Mouse (Mus musculus): ENCODE results near the gene Ptrh1. TPM values are rescaled to one million over a fixed set of nuclear protein-coding genes. Genes with fewer than 3 reads are reported as not detected.

The Ptrh1 gene
- polyA plus RNA-seq, 1 experiment from 2014 or later: 5.5 TPM

GRCm38 (mm10) chr2:32758503-32758902 lies 17.1 kb upstream of the Ptrh1 start:
- no peak for ATAC-seq
- Histone ChIP-seq H3K27me3 (replicated peaks) (no peaks in the 10 kb centered on the region), H3K4me1 (replicated peaks) (peaks cover 9% of the 10 kb centered on the region; the same call in 1 of the 2 replicates), H3K4me2 (replicated peaks) (no peak overlapping the region), H3K27ac (no peak overlapping the region), H3K9me3 (no peaks in the 10 kb centered on the region), H3K4me3 (replicated peaks) (no peak overlapping the region), H3K9ac (peak overlapping the region; percentile 28; the same call in 1 of the 2 replicates), H3K36me3 (peaks cover 14% of the 10 kb centered on the region)
- 70% methylated on average over 8 of the region's 8 CpGs for WGBS

- ATAC-seq: no peak
- WGBS: 89% methylated on average over 2 of the region's 2 CpGs
Observed at GRCm38 (mm10) chr2:32759001-32759400, 16.6 kb upstream of the Ptrh1 start.

GRCm38 (mm10) chr2:32761361-32761760 lies 14.2 kb upstream of the Ptrh1 start:
- Histone ChIP-seq H3K27me3 (replicated peaks) (no peaks in the 10 kb centered on the region), H3K9ac (no peak overlapping the region), H3K9me3 (no peaks in the 10 kb centered on the region), H3K4me1 (replicated peaks) (peaks cover 9% of the 10 kb centered on the region; the same call in 1 of the 2 replicates), H3K4me3 (replicated peaks) (no peak overlapping the region), H3K36me3 (peaks cover 7% of the 10 kb centered on the region; the same call in 1 of the 2 replicates), H3K27ac (no peak overlapping the region), H3K4me2 (replicated peaks) (no peak overlapping the region)
- no peak for ATAC-seq
- WGBS: 90% methylated on average over 14 of the region's 14 CpGs

More at GRCm38 (mm10) chr2:32759001-32759400, 16.6 kb upstream of the Ptrh1 start:
- peaks cover 9% of the 10 kb centered on the region; the same call in 1 of the 2 replicates for H3K4me1 ChIP-seq (replicated peaks)
- no peaks in the 10 kb centered on the region for H3K9me3 ChIP-seq
- H3K36me3 ChIP-seq: peaks cover 14% of the 10 kb centered on the region
- no peak overlapping the region for H3K4me2 ChIP-seq (replicated peaks)
- no peak overlapping the region for H3K4me3 ChIP-seq (replicated peaks)
- no peak overlapping the region for H3K27ac ChIP-seq
- H3K27me3 ChIP-seq (replicated peaks): no peaks in the 10 kb centered on the region
- H3K9ac ChIP-seq: 0 out of 2 replicates have a peak overlapping the region, but pooled peaks have one; percentile 28

- Histone ChIP-seq H3K27ac (no peak overlapping the region), H3K9ac (no peak overlapping the region), H3K4me3 (replicated peaks) (no peak overlapping the region), H3K27me3 (replicated peaks) (no peaks in the 10 kb centered on the region), H3K4me2 (replicated peaks) (no peak overlapping the region), H3K4me1 (replicated peaks) (peaks cover 9% of the 10 kb centered on the region; the same call in 1 of the 2 replicates), H3K36me3 (peaks cover 7% of the 10 kb centered on the region; the same call in 1 of the 2 replicates), H3K9me3 (no peaks in the 10 kb centered on the region)
- WGBS: 92% methylated on average over 4 of the region's 4 CpGs
- ATAC-seq: no peak
Observed at GRCm38 (mm10) chr2:32761859-32762258, 13.7 kb upstream of the Ptrh1 start.

GRCm38 (mm10) chr2:32763353-32763752 lies 12.2 kb upstream of the Ptrh1 start:
- Histone ChIP-seq H3K27ac (no peak overlapping the region), H3K4me1 (replicated peaks) (peaks cover 6% of the 10 kb centered on the region; the same call in 1 of the 2 replicates), H3K4me2 (replicated peaks) (no peak overlapping the region), H3K9me3 (no peaks in the 10 kb centered on the region), H3K9ac (no peak overlapping the region), H3K27me3 (replicated peaks) (no peaks in the 10 kb centered on the region), H3K4me3 (replicated peaks) (no peak overlapping the region), H3K36me3 (peaks cover 7% of the 10 kb centered on the region; the same call in 1 of the 2 replicates)
- 81% methylated on average over 3 of the region's 3 CpGs for WGBS
- no peak for ATAC-seq

- Histone ChIP-seq H3K27ac (no peak overlapping the region), H3K4me3 (replicated peaks) (no peak overlapping the region), H3K27me3 (replicated peaks) (no peaks in the 10 kb centered on the region), H3K9me3 (no peaks in the 10 kb centered on the region), H3K9ac (no peak overlapping the region), H3K4me2 (replicated peaks) (no peak overlapping the region), H3K36me3 (no peaks in the 10 kb centered on the region), H3K4me1 (replicated peaks) (peaks cover 12% of the 10 kb centered on the region; the same call in 1 of the 2 replicates)
- ATAC-seq: no peak
- 72% methylated on average over 12 of the region's 12 CpGs for WGBS
Observed at GRCm38 (mm10) chr2:32767241-32767640, 8.3 kb upstream of the Ptrh1 start.

GRCm38 (mm10) chr2:32768661-32769285 lies 6.8 kb upstream of the Ptrh1 start:
- H3K36me3 ChIP-seq: no peaks in the 10 kb centered on the region
- H3K9me3 ChIP-seq: no peaks in the 10 kb centered on the region
- WGBS: 54% methylated on average over 19 of the region's 19 CpGs
- H3K4me2 ChIP-seq (replicated peaks): no peak overlapping the region
- ATAC-seq: no peak
- H3K9ac ChIP-seq: no peak overlapping the region
- H3K4me1 ChIP-seq (replicated peaks): peaks cover 12% of the 10 kb centered on the region; the same call in 1 of the 2 replicates
- H3K27me3 ChIP-seq (replicated peaks): no peaks in the 10 kb centered on the region
- H3K4me3 ChIP-seq (replicated peaks): no peak overlapping the region
- no peak overlapping the region for H3K27ac ChIP-seq

GRCm38 (mm10) chr2:32769327-32770085 lies 6.1 kb upstream of the Ptrh1 start:
- Histone ChIP-seq H3K4me1 (replicated peaks) (peaks cover 17% of the 10 kb centered on the region; the same call in 1 of the 2 replicates), H3K9me3 (no peaks in the 10 kb centered on the region), H3K36me3 (no peaks in the 10 kb centered on the region), H3K27me3 (replicated peaks) (no peaks in the 10 kb centered on the region), H3K27ac (no peak overlapping the region), H3K4me2 (replicated peaks) (no peak overlapping the region), H3K9ac (no peak overlapping the region), H3K4me3 (replicated peaks) (no peak overlapping the region)
- 71% methylated on average over 5 of the region's 5 CpGs for WGBS
- no peak for ATAC-seq

GRCm38 (mm10) chr2:32771886-32772285 lies 3.7 kb upstream of the Ptrh1 start:
- Histone ChIP-seq H3K4me1 (replicated peaks) (peaks cover 28% of the 10 kb centered on the region), H3K9ac (no peak overlapping the region), H3K27ac (no peak overlapping the region), H3K4me2 (replicated peaks) (peak overlapping the region; percentile 24), H3K4me3 (replicated peaks) (no peak overlapping the region), H3K9me3 (no peaks in the 10 kb centered on the region), H3K36me3 (no peaks in the 10 kb centered on the region), H3K27me3 (replicated peaks) (no peaks in the 10 kb centered on the region)
- ATAC-seq: peak; percentile 15; the same call in 1 of the 2 replicates
- WGBS: 23% methylated on average over 12 of the region's 12 CpGs

GRCm38 (mm10) chr2:32772626-32773279 lies 2.8 kb upstream of the Ptrh1 start:
- ATAC-seq: no peak
- no peak overlapping the region for H3K27ac ChIP-seq
- 74% methylated on average over 8 of the region's 8 CpGs for WGBS

GRCm38 (mm10) chr2:32776192-32776591 lies 606 bp downstream of the Ptrh1 start:
- Histone ChIP-seq H3K9me3 (no peaks in the 10 kb centered on the region), H3K27ac (no peak overlapping the region), H3K27me3 (replicated peaks) (no peaks in the 10 kb centered on the region), H3K9ac (peak overlapping the region; percentile 36; the same call in 1 of the 2 replicates), H3K4me3 (replicated peaks) (peak overlapping the region; percentile 58), H3K4me2 (replicated peaks) (peak overlapping the region; percentile 87), H3K4me1 (replicated peaks) (peaks cover 24% of the 10 kb centered on the region), H3K36me3 (no peaks in the 10 kb centered on the region)
- 15% methylated on average over 22 of the region's 22 CpGs for WGBS
- ATAC-seq: no peak

More at GRCm38 (mm10) chr2:32772626-32773279, 2.8 kb upstream of the Ptrh1 start:
- Histone ChIP-seq H3K36me3 (no peaks in the 10 kb centered on the region), H3K9me3 (no peaks in the 10 kb centered on the region), H3K4me3 (replicated peaks) (no peak overlapping the region), H3K9ac (no peak overlapping the region), H3K4me2 (replicated peaks) (no peak overlapping the region), H3K27me3 (replicated peaks) (no peaks in the 10 kb centered on the region), H3K4me1 (replicated peaks) (peaks cover 28% of the 10 kb centered on the region)

- Histone ChIP-seq H3K4me3 (replicated peaks) (no peak overlapping the region), H3K9me3 (no peaks in the 10 kb centered on the region), H3K9ac (no peak overlapping the region), H3K4me2 (replicated peaks) (no peak overlapping the region), H3K36me3 (no peaks in the 10 kb centered on the region), H3K27me3 (replicated peaks) (no peaks in the 10 kb centered on the region), H3K4me1 (replicated peaks) (peaks cover 17% of the 10 kb centered on the region; the same call in 1 of the 2 replicates), H3K27ac (no peak overlapping the region)
- 95% methylated on average over 6 of the region's 6 CpGs for WGBS
- no peak for ATAC-seq
Observed at GRCm38 (mm10) chr2:32778081-32778480, 2.5 kb downstream of the Ptrh1 start.

Data from intestine, embryonic 15.5 days (tissue).